Mouse (Mus musculus): ENCODE results near the gene Fign.

- TF ChIP-seq CTCF (conservative IDR thresholded peaks at IDR 0.05; ENCODE audit: low read length) (no peak), NANOG (IDR thresholded peaks at IDR 0.05; ENCODE audit: borderline replicate concordance, low read length) (no peak)
Measured at GRCm38 (mm10) chr2:64074602-64075389, 23.0 kb downstream of the Fign start.
